Mouse (Mus musculus) embryonic facial prominence, embryonic 13.5 days (tissue): Measurements from ENCODE around the gene Arv1. TPM values are rescaled to one million over a fixed set of nuclear protein-coding genes. Genes with fewer than 3 reads are reported as not detected.
A peak's percentile ranks its signal among the peaks of the same experiment; 100 is the strongest.

Experiments used
- ATAC-seq: fragments of 200-750 bp; cut with Nextera tagmentation; 2 replicates; pipeline ENCODE4 v1.8.0; 2017; ENCODE audit warnings: low read depth; ENCODE audit not compliant: insufficient number of reproducible peaks, insufficient read depth, low FRiP score, low TSS enrichment
- H3K27ac ChIP-seq: fragments of 300-500 bp; sonication (generic); 2 replicates; pipeline ENCODE4 v1.5.1; 2015; ENCODE audit warnings: moderate library complexity, mild to moderate bottlenecking, inconsistent platforms
- H3K27me3 ChIP-seq: fragments of 300-500 bp; sonication (generic); 2 replicates; pipeline ENCODE4 v1.6.1; 2015; ENCODE audit warnings: mild to moderate bottlenecking, inconsistent platforms
- H3K36me3 ChIP-seq: fragments of 300-500 bp; sonication (generic); 2 replicates; pipeline ENCODE4 v1.6.1; 2015; ENCODE audit warnings: mild to moderate bottlenecking, inconsistent platforms
- H3K4me1 ChIP-seq: fragments of 300-500 bp; sonication (generic); 2 replicates; pipeline ENCODE4 v1.6.1; 2015; ENCODE audit warnings: inconsistent platforms
- H3K4me2 ChIP-seq: fragments of 300-500 bp; sonication (generic); 2 replicates; pipeline ENCODE4 v1.6.1; 2015; ENCODE audit warnings: moderate library complexity, mild to moderate bottlenecking, inconsistent platforms
- H3K4me3 ChIP-seq: fragments of 300-500 bp; sonication (generic); 2 replicates; pipeline ENCODE4 v1.5.1; 2015; ENCODE audit warnings: mild to moderate bottlenecking, inconsistent platforms
- H3K9ac ChIP-seq: fragments of 300-500 bp; sonication (generic); 2 replicates; pipeline ENCODE4 v1.6.1; 2015; ENCODE audit warnings: mild to moderate bottlenecking, inconsistent platforms
- H3K9me3 ChIP-seq: fragments of 300-500 bp; sonication (generic); 2 replicates; pipeline ENCODE4 v1.6.1; 2016; ENCODE audit warnings: inconsistent platforms
- WGBS: fragments of 180-500 bp; shearing (Covaris S2); methylation state at CpG from one replicate; pipeline ENCODE4 v1.1.7; 2015; ENCODE audit warnings: mixed read lengths; 5-methylcytosine and 5-hydroxymethylcytosine counted together
- polyA plus RNA-seq: library from polyadenylated mRNA; unstranded; fragments of >200 nt; fragmentation: Nextera tagmentation; extraction: Ambion mirVana; gene quantifications from 2 replicates; pipeline ENCODE4 v1.2.1, GENCODE M21; 2015

The Arv1 gene
- polyA plus RNA-seq, 1 experiment from 2014 or later, result 30.1 TPM

DNA sequence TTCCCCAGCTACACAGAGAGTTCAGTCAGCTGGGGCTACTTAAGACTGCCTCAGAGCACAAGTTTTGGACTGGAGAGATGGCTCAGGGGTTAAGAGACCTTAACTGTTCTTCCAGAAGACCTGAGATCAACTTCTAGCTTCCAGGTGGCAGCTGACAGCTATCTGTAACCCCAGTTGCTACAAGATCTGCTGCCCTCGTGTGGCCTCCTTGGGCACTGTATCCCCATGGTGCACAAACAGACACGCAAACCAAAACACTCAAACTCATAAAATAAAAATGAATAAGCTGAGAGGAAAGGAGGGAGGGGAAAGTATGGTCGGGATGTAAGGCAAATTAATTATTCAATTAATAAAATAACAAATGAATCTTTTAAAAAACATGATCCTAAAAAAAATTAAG, 36.6 kb downstream of the Arv1 start:
- no peak overlapping the region for H3K27ac ChIP-seq
- H3K4me2 ChIP-seq, result no peak overlapping the region
- H3K27me3 ChIP-seq, result peaks cover 18% of the 10 kb centered on the region
- peaks cover 7% of the 10 kb centered on the region; the same call in 1 of the 2 replicates for H3K4me1 ChIP-seq
- no peak for ATAC-seq
- no peaks in the 10 kb centered on the region for H3K36me3 ChIP-seq
- no peak overlapping the region for H3K4me3 ChIP-seq
- no peaks in the 10 kb centered on the region for H3K9me3 ChIP-seq
- WGBS, result 54% methylated on average over 3 of the region's 3 CpGs
- no peak overlapping the region for H3K9ac ChIP-seq

DNA sequence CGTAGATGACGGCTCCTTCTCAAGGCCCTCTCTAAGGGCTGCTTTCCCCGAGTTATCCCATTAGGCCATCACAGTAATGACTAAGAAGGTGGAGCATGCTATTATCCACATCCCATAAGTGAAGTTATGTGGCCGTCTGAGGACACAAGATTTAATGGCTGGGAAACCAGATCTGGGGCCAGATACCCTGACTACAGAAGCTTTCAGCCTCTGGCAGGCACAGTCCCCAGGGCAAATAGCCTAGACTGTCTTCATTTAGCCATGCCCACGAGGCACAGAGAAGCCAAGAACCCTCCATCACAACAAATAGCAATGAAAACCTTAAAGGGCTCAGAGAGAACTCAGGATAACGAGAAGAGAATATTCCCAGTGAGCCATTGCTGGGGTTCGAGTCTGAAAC, 41.1 kb downstream of the Arv1 start:
- H3K4me2 ChIP-seq, result no peak overlapping the region
- no peak overlapping the region for H3K9ac ChIP-seq
- 44% methylated on average over 7 of the region's 7 CpGs for WGBS
- H3K9me3 ChIP-seq, result no peaks in the 10 kb centered on the region
- H3K27me3 ChIP-seq, result no peaks in the 10 kb centered on the region
- no peak overlapping the region for H3K4me3 ChIP-seq
- ATAC-seq, result no peak
- no peaks in the 10 kb centered on the region for H3K36me3 ChIP-seq
- H3K27ac ChIP-seq, result no peak overlapping the region
- H3K4me1 ChIP-seq, result no peaks in the 10 kb centered on the region

DNA sequence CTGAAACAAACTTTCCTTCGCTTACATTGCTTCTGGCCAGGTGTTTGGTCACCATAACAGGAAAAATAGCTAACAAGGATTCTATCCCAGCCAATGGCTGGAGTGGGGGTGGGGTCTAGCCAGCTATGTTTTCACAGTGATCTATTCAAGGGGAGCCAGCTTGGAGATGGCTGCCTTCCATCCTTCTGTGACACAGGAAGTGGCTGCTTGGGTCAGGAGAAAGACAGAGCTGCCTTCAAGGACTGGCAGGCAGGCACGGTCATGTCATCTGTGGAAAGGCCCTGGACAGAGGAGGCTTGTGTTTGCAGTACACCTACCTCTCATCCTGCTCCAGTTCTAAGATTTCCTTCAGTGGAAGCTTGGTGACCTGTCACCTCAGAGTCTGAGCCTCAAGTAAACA, 50.5 kb downstream of the Arv1 start:
- Histone ChIP-seq H3K4me1 (peaks cover 3% of the 10 kb centered on the region; the same call in 1 of the 2 replicates), H3K9ac (0 out of 2 replicates have a peak overlapping the region, but pooled peaks have one; percentile 11), H3K27me3 (peaks cover 11% of the 10 kb centered on the region), H3K36me3 (no peaks in the 10 kb centered on the region), H3K9me3 (no peaks in the 10 kb centered on the region), H3K4me3 (no peak overlapping the region), H3K4me2 (no peak overlapping the region), H3K27ac (no peak overlapping the region)
- WGBS, result 46% methylated on average over 2 of the region's 2 CpGs
- no peak for ATAC-seq

DNA sequence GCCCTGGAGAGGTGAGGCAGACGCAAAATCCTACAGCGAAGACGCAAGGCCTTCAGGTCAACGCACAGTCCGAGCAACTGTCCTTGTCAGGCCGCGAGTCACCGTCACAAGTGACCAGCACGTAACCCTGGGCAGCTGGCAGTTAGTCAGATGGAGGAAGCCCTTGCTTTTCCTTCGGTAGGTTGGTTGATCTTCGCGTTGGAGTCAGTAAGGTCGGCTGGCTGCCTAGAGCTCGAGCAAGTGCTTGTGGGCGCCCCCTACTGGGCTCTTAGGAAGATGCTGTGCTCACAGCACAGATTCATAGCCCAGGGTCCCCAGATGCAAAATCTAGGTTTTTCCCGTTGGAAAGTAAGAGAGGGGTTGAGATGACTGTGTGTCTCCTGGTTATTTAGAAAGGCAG, 53.8 kb downstream of the Arv1 start:
- Histone ChIP-seq H3K4me3 (0 out of 2 replicates have a peak overlapping the region, but pooled peaks have one; percentile 17), H3K4me2 (peak overlapping the region; percentile 51), H3K27ac (no peak overlapping the region), H3K36me3 (no peaks in the 10 kb centered on the region), H3K9me3 (no peaks in the 10 kb centered on the region), H3K27me3 (peaks cover 18% of the 10 kb centered on the region), H3K9ac (no peak overlapping the region), H3K4me1 (peaks cover 3% of the 10 kb centered on the region; the same call in 1 of the 2 replicates)
- 12% methylated on average over 16 of the region's 16 CpGs for WGBS
- ATAC-seq, result no peak

DNA sequence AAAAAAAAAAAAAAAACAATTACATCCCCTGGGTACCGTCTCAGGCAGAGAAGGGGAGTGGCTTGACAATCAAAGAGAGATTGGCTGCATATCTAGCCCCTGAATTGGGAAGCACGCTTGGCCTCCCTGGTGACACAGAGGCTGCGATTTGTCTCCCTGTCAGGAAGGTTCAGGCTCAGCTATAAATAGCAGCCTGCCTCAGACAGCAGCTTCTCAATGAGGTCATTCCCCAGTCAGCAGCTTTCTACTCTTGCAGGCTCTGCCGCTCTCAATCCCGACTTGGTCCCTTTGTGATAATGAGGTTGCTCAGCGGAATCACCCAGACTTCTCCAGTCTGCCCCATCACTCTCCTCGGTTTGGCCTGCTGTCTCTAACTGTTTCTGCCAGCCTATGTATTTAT, 58.3 kb downstream of the Arv1 start:
- Histone ChIP-seq H3K4me2 (no peak overlapping the region), H3K27me3 (peaks cover 23% of the 10 kb centered on the region), H3K9ac (no peak overlapping the region), H3K9me3 (no peaks in the 10 kb centered on the region), H3K4me3 (no peak overlapping the region), H3K36me3 (no peaks in the 10 kb centered on the region), H3K4me1 (peaks cover 6% of the 10 kb centered on the region), H3K27ac (no peak overlapping the region)
- ATAC-seq, result no peak
- 30% methylated on average over 7 of the region's 7 CpGs for WGBS

DNA sequence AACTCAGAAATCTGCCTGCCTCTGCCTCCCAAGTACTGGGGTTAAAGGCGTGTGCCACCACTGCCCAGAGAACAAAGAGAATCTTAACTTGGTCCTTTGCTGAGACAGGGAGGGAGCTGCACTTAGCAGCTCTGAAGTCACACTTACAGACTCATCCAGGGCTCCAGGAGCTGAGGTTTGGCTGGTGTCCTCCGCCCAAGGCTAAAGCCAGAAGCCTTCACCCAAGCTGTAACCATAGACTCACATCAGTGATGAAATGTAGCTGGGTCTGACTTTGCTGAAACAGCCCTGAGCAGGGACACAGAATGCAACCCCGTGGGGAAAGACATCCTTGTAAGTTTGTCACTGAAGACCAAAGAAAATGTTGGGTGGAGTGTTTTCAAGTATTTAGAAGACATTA, 60.5 kb downstream of the Arv1 start:
- Histone ChIP-seq H3K9me3 (no peaks in the 10 kb centered on the region), H3K4me2 (no peak overlapping the region), H3K4me1 (peaks cover 3% of the 10 kb centered on the region; the same call in 1 of the 2 replicates), H3K36me3 (no peaks in the 10 kb centered on the region), H3K4me3 (no peak overlapping the region), H3K9ac (no peak overlapping the region), H3K27me3 (peaks cover 26% of the 10 kb centered on the region), H3K27ac (no peak overlapping the region)
- 82% methylated on average over 3 of the region's 3 CpGs for WGBS
- no peak for ATAC-seq

DNA sequence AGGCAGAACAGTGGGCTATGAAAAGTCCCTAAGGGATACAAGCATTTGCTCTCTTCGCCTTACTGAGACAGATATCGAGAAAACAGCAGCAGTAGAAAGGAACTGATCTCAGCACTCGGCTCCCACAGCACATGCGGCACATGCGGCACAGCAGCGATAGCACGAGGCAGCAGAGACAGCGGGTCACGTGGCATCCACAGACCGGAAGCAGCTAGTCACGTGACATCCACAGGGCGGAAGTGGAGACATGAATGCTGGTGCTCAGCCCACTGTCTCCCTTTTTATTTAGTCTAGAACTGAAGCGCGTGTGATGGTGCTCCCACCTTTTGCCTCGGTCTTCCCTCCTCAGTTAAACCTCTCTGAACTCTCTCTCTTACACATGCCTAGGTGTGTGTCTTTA, 61.3 kb downstream of the Arv1 start:
- peaks cover 26% of the 10 kb centered on the region for H3K27me3 ChIP-seq
- H3K4me2 ChIP-seq, result no peak overlapping the region
- H3K4me1 ChIP-seq, result peaks cover 3% of the 10 kb centered on the region; the same call in 1 of the 2 replicates
- no peak overlapping the region for H3K4me3 ChIP-seq
- no peak overlapping the region for H3K9ac ChIP-seq
- no peaks in the 10 kb centered on the region for H3K36me3 ChIP-seq
- H3K27ac ChIP-seq, result no peak overlapping the region
- WGBS, result 84% methylated on average over 15 of the region's 15 CpGs
- no peak for ATAC-seq
- no peaks in the 10 kb centered on the region for H3K9me3 ChIP-seq

Other genes with a start within 250 kb of the Arv1 start
- 39.7 and 39.9 TPM in 2 replicates for gene Cog2, start 201.4 kb upstream of the Arv1 start, polyA plus RNA-seq
- 0.28 and 1.9 TPM in 2 replicates for gene Agt, start 152.4 kb upstream of the Arv1 start, polyA plus RNA-seq
- 0.08 TPM in 1 of 2 replicates, not detected in the other for gene Capn9, start 146.0 kb upstream of the Arv1 start, polyA plus RNA-seq
- gene 2310022B05Rik, start 58.8 kb upstream of the Arv1 start, polyA plus RNA-seq, result 29.0 and 29.9 TPM in 2 replicates
- 39.5 and 39.6 TPM in 2 replicates for gene Ttc13, start 156 bp upstream of the Arv1 start, polyA plus RNA-seq
- gene Fam89a, start 29.7 kb downstream of the Arv1 start, polyA plus RNA-seq, result 2.8 and 2.9 TPM in 2 replicates
- gene Trim67, start 71.0 kb downstream of the Arv1 start, polyA plus RNA-seq, result 0.18 and 0.19 TPM in 2 replicates
- 91.6 and 94.7 TPM in 2 replicates for gene Gnpat, start 140.9 kb downstream of the Arv1 start, polyA plus RNA-seq
- gene 2810004N23Rik, start 141.0 kb downstream of the Arv1 start, polyA plus RNA-seq, result 52.7 and 53.9 TPM in 2 replicates
- gene Exoc8, start 175.6 kb downstream of the Arv1 start, polyA plus RNA-seq, result 9.4 and 9.9 TPM in 2 replicates
- gene Sprtn, start 175.7 kb downstream of the Arv1 start, polyA plus RNA-seq, result 10.4 and 10.7 TPM in 2 replicates
- gene Egln1, start 227.2 kb downstream of the Arv1 start, polyA plus RNA-seq, result 15.0 and 16.3 TPM in 2 replicates